In the genomic region with DNA sequence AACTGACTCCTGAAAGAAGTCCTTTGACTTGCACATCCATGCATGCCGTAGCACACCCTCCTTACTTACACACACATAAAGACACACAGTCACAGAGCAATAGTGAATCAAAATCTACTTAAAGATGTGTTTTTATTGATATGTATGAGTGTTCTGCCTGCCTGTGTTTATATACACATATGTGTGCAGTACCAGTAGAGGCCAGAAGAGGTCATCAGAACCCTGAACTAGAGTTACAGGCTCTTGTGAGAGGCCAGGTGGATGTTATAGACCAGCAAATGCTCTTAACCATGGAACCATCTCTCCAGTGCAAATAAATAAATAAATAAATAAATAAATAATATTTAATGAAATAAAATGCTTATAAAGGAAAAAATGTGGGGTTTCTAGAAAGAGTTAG, we compare ENCODE assay signal across 8 mouse cellular contexts.
A peak's percentile ranks its signal among the peaks of the same experiment; 100 is the strongest.
DNase-seq lines count a peak whose midpoint lies in the region; ATAC-seq and TF ChIP-seq lines count a peak whose summit lies in the region.

No protein-coding gene starts in this region.

- TF ChIP-seq EP300 in liver, embryonic 14.5 days (IDR thresholded peaks at IDR 0.05; ENCODE audit: low read depth): peak; percentile 44; the same call in 1 of the 2 replicates

- H3K27me3 ChIP-seq in hindbrain, embryonic 14.5 days (ENCODE audit: control insufficient read depth, insufficient read depth, low read length): no peaks in the 10 kb centered on the region
- H3K27me3 ChIP-seq in hindbrain, embryonic 13.5 days: no peaks in the 10 kb centered on the region
- H3K27me3 ChIP-seq in liver, embryonic 14.5 days (ENCODE audit: control insufficient read depth, insufficient read depth, low read length): no peaks in the 10 kb centered on the region
- no peaks in the 10 kb centered on the region for H3K27me3 ChIP-seq in thymus, adult 2 months (ENCODE audit: control insufficient read depth, insufficient read depth, low read length)

- TF ChIP-seq POLR2A in thymus, adult 2 months (IDR thresholded peaks at IDR 0.05; ENCODE audit: control insufficient read depth, extremely low read depth, insufficient read depth, low read length, poor library complexity): no peak

- H3K4me1 ChIP-seq in hindbrain, embryonic 14.5 days (replicated peaks; ENCODE audit: control insufficient read depth, insufficient read depth, low read length): no peaks in the 10 kb centered on the region
- no peaks in the 10 kb centered on the region for H3K4me1 ChIP-seq in hindbrain, embryonic 13.5 days (replicated peaks)
- H3K4me1 ChIP-seq in liver, embryonic 14.5 days (replicated peaks; ENCODE audit: control insufficient read depth in 2 of 2, insufficient read depth in 2 of 2, low read length in 1 of 2): peaks cover 2 to 6% of the 10 kb centered on the region in 2 experiments; a peak in 2 of 4 replicates
- peaks cover 8% of the 10 kb centered on the region for H3K4me1 ChIP-seq in thymus, adult 2 months (replicated peaks; ENCODE audit: control insufficient read depth, insufficient read depth, low read length)

- no peak overlapping the region for H3K27ac ChIP-seq in hindbrain, embryonic 14.5 days
- no peak overlapping the region for H3K27ac ChIP-seq in hindbrain, embryonic 13.5 days
- H3K27ac ChIP-seq in liver, embryonic 14.5 days: no peak overlapping the region
- no peak overlapping the region for H3K27ac ChIP-seq in thymus, adult 2 months (ENCODE audit: control insufficient read depth, insufficient read depth, low read length)

- DNase-seq in hindbrain, embryonic 14.5 days (ENCODE audit: low spot score): peak; percentile 57
- DNase-seq in c-Kit-positive CD71-positive TER-119-negative erythroid progenitor cells, embryonic 14.5 days (ENCODE audit: low read depth): peak; percentile 63
- DNase-seq in liver, embryonic 14.5 days (ENCODE audit: low read depth in 3 of 3, low spot score in 3 of 3): peak; percentile 47 to 70 (median 50)
- peak; percentile 55 for DNase-seq in thymus, adult 2 months
- DNase-seq in gastrocnemius, postnatal 10 days: no peak
- no peak for DNase-seq in urinary bladder, postnatal 14 days (ENCODE audit: low spot score)

- H3K36me3 ChIP-seq in hindbrain, embryonic 14.5 days (replicated peaks; ENCODE audit: control insufficient read depth, insufficient read depth): no peaks in the 10 kb centered on the region
- H3K36me3 ChIP-seq in hindbrain, embryonic 13.5 days: no peaks in the 10 kb centered on the region
- H3K36me3 ChIP-seq in liver, embryonic 14.5 days (replicated peaks; ENCODE audit: control insufficient read depth, insufficient read depth, low read depth): no peaks in the 10 kb centered on the region
- no peaks in the 10 kb centered on the region for H3K36me3 ChIP-seq in thymus, adult 2 months (ENCODE audit: control insufficient read depth, insufficient read depth, low read length)

- H3K4me2 ChIP-seq in hindbrain, embryonic 14.5 days (replicated peaks): no peak overlapping the region
- H3K4me2 ChIP-seq in hindbrain, embryonic 13.5 days: no peak overlapping the region
- H3K4me2 ChIP-seq in liver, embryonic 14.5 days (ENCODE audit: low read depth): no peak overlapping the region

- H3K4me3 ChIP-seq in hindbrain, embryonic 14.5 days (replicated peaks; ENCODE audit: low read length): no peak overlapping the region
- no peak overlapping the region for H3K4me3 ChIP-seq in hindbrain, embryonic 13.5 days
- H3K4me3 ChIP-seq in liver, embryonic 14.5 days (ENCODE audit: insufficient read depth in 1 of 2, low read depth in 2 of 2, low read length in 2 of 2): no peak overlapping the region
- no peak overlapping the region for H3K4me3 ChIP-seq in thymus, adult 2 months (ENCODE audit: control insufficient read depth, insufficient read depth, low read length)

- no peak for ATAC-seq in hindbrain, embryonic 14.5 days (ENCODE audit: low FRiP score)
- ATAC-seq in hindbrain, embryonic 13.5 days (ENCODE audit: low FRiP score): no peak
- peak; percentile 46 for ATAC-seq in CD4-positive, CD25-positive, alpha-beta regulatory T cell, adult 4 months
- peak; percentile 56; the same call in 1 of the 2 replicates for ATAC-seq in liver, embryonic 14.5 days (ENCODE audit: insufficient read depth)

- WGBS in hindbrain, embryonic 14.5 days: 94% methylated on average over 1 of the region's 1 CpGs
- WGBS in hindbrain, embryonic 13.5 days: 95% methylated on average over 1 of the region's 1 CpGs
- WGBS in liver, embryonic 14.5 days (ENCODE audit: insufficient replicate concordance): 88% methylated on average over 1 of the region's 1 CpGs
- WGBS in thymus, adult 2 months: 97% methylated on average over 1 of the region's 1 CpGs

- H3K9me3 ChIP-seq in hindbrain, embryonic 14.5 days (ENCODE audit: control insufficient read depth, low read length): peaks cover 4% of the 10 kb centered on the region; the same call in 1 of the 2 replicates
- H3K9me3 ChIP-seq in hindbrain, embryonic 13.5 days: no peaks in the 10 kb centered on the region
- H3K9me3 ChIP-seq in liver, embryonic 14.5 days (ENCODE audit: control insufficient read depth, low read length): peaks cover 2% of the 10 kb centered on the region

- TF ChIP-seq CTCF in liver, embryonic 14.5 days (IDR thresholded peaks at IDR 0.05; ENCODE audit: low read depth): peak; percentile 78
- no peak for TF ChIP-seq CTCF in thymus, adult 2 months (IDR thresholded peaks at IDR 0.05; ENCODE audit: borderline replicate concordance, control insufficient read depth, extremely low read depth, insufficient read depth, low read length, poor library complexity)

- H3K9ac ChIP-seq in hindbrain, embryonic 14.5 days: no peak overlapping the region
- H3K9ac ChIP-seq in hindbrain, embryonic 13.5 days: no peak overlapping the region
- H3K9ac ChIP-seq in liver, embryonic 14.5 days (replicated peaks): no peak overlapping the region

Comparison
In these comparisons a context has a peak if more than half of its experiments do, and no peak if none do; other contexts are left out.
1. ATAC-seq: peak in CD4-positive, CD25-positive, alpha-beta regulatory T cell, adult 4 months (single experiment) and liver, embryonic 14.5 days (single experiment); none in hindbrain, embryonic 14.5 days (single experiment) and hindbrain, embryonic 13.5 days (single experiment).
2. DNase-seq: peak in hindbrain, embryonic 14.5 days (single experiment), c-Kit-positive CD71-positive TER-119-negative erythroid progenitor cells, embryonic 14.5 days (single experiment), liver, embryonic 14.5 days (3 of 3) and thymus, adult 2 months (single experiment); none in gastrocnemius, postnatal 10 days (single experiment) and urinary bladder, postnatal 14 days (single experiment).